18 mouse cellular contexts compared by ENCODE assay signal in genomic region chr6:47494562-47494961, GRCm38 (mm10). TPM values are rescaled to one million over a fixed set of nuclear protein-coding genes. Genes with fewer than 3 reads are reported as not detected.
A peak's percentile ranks its signal among the peaks of the same experiment; 100 is the strongest.
DNase-seq lines count a peak whose midpoint lies in the region; ATAC-seq and TF ChIP-seq lines count a peak whose summit lies in the region.
"Had no signal": no experiment of that assay in that cellular context is flagged by ENCODE, and none has a peak within 500 bp of the region (broad histone marks: within the 10 kb centered on the region; RNA-seq: fewer than 3 reads in every experiment).

No protein-coding gene starts in this region.

- ATAC-seq in intestine, postnatal 0 days, result peak; percentile 95
- peak; percentile 93 for ATAC-seq in stomach, postnatal 0 days (ENCODE audit: low FRiP score, low TSS enrichment)
- ATAC-seq in monocyte, adult 5-6 weeks (replicated peaks; ENCODE audit: insufficient number of reproducible peaks, low FRiP score, low TSS enrichment, poor library complexity, severe bottlenecking), result no peak
- no peak for ATAC-seq in midbrain, postnatal 0 days (ENCODE audit: low FRiP score)
- ATAC-seq: forebrain, embryonic 16.5 days; liver, postnatal 0 days had no signal

- H3K4me2 ChIP-seq in intestine, postnatal 0 days (replicated peaks; ENCODE audit: low read depth), result no peak overlapping the region
- no peak overlapping the region for H3K4me2 ChIP-seq in stomach, postnatal 0 days (replicated peaks; ENCODE audit: low read depth)
- H3K4me2 ChIP-seq in midbrain, postnatal 0 days (ENCODE audit: low read depth, low read length, poor library complexity, severe bottlenecking), result no peak overlapping the region
- H3K4me2 ChIP-seq: embryonic facial prominence, embryonic 13.5 days; heart, embryonic 15.5 days; neural tube, embryonic 12.5 days had no signal

- no peaks in the 10 kb centered on the region for H3K27me3 ChIP-seq in intestine, postnatal 0 days (replicated peaks; ENCODE audit: control insufficient read depth, insufficient read depth, low read length)
- no peaks in the 10 kb centered on the region for H3K27me3 ChIP-seq in stomach, postnatal 0 days (ENCODE audit: control insufficient read depth, insufficient read depth, low read length)
- no peaks in the 10 kb centered on the region for H3K27me3 ChIP-seq in midbrain, postnatal 0 days (ENCODE audit: insufficient read depth, low read length)
- H3K27me3 ChIP-seq: embryonic facial prominence, embryonic 13.5 days; heart, embryonic 15.5 days; neural tube, embryonic 12.5 days had no signal

- WGBS in intestine, postnatal 0 days, result 54% methylated on average over 4 of the region's 4 CpGs
- 59% methylated on average over 4 of the region's 4 CpGs for WGBS in stomach, postnatal 0 days
- 95% methylated on average over 4 of the region's 4 CpGs for whole genome bisulfite sequencing in midbrain, postnatal 0 days

- no peak overlapping the region for H3K9ac ChIP-seq in intestine, postnatal 0 days (ENCODE audit: low read depth, low read length)
- H3K9ac ChIP-seq in stomach, postnatal 0 days (ENCODE audit: low read length), result no peak overlapping the region
- no peak overlapping the region for H3K9ac ChIP-seq in midbrain, postnatal 0 days (replicated peaks; ENCODE audit: low read length, poor library complexity, severe bottlenecking)
- H3K9ac ChIP-seq: embryonic facial prominence, embryonic 13.5 days; heart, embryonic 15.5 days; liver, postnatal 0 days; neural tube, embryonic 12.5 days had no signal

- intact Hi-C loops in left cerebral cortex, adult 2 months (cut with DNase I), result no loop called here

- 0 out of 2 replicates have a peak, but pooled peaks cover 2% of the 10 kb centered on the region for H3K4me1 ChIP-seq in intestine, postnatal 0 days (replicated peaks; ENCODE audit: control insufficient read depth, insufficient read depth, low read length)
- no peaks in the 10 kb centered on the region for H3K4me1 ChIP-seq in stomach, postnatal 0 days (replicated peaks; ENCODE audit: control insufficient read depth, insufficient read depth)
- H3K4me1 ChIP-seq in midbrain, postnatal 0 days (ENCODE audit: insufficient read depth, low read length), result no peaks in the 10 kb centered on the region
- H3K4me1 ChIP-seq: embryonic facial prominence, embryonic 13.5 days; neural tube, embryonic 12.5 days had no signal

- H3K27ac ChIP-seq in intestine, postnatal 0 days (ENCODE audit: low read depth, low read length), result peak overlapping the region; percentile 2
- no peak overlapping the region; the same call in 1 of the 2 replicates for H3K27ac ChIP-seq in stomach, postnatal 0 days (replicated peaks)
- no peak overlapping the region for H3K27ac ChIP-seq in left cerebral cortex, adult 2 months
- no peak overlapping the region for H3K27ac ChIP-seq in midbrain, postnatal 0 days (ENCODE audit: low read depth, low read length)
- H3K27ac ChIP-seq: embryonic facial prominence, embryonic 13.5 days; heart, embryonic 15.5 days; neural tube, embryonic 12.5 days had no signal

- DNase-seq in NIH3T3 (ENCODE audit: low read depth), result peak; percentile 10
- DNase-seq in kidney, postnatal 10 days, result peak; percentile 32
- DNase-seq in stomach, postnatal 0 days (ENCODE audit: low spot score), result peak; percentile 59
- DNase-seq in left cerebral cortex, adult 2 months (ENCODE audit: extremely low spot score in 1 of 2, low spot score in 2 of 2), result no peak
- DNase-seq in midbrain, postnatal 0 days (ENCODE audit: low spot score), result no peak
- DNase-seq: adrenal gland, postnatal 14 days; cerebellum, adult 18-20 months; layer of hippocampus, adult 9-11 months; liver, postnatal 0 days; lung, postnatal 14 days; right cerebral cortex, postnatal 4 days; thymus, postnatal 4 days had no signal

- TF ChIP-seq EP300 in stomach, postnatal 0 days (optimal IDR thresholded peaks at IDR 0.05), result no peak

- H3K36me3 ChIP-seq in intestine, postnatal 0 days (ENCODE audit: control insufficient read depth, insufficient read depth), result no peaks in the 10 kb centered on the region
- H3K36me3 ChIP-seq in stomach, postnatal 0 days (ENCODE audit: control insufficient read depth, insufficient read depth, low read length), result no peaks in the 10 kb centered on the region
- no peaks in the 10 kb centered on the region for H3K36me3 ChIP-seq in midbrain, postnatal 0 days (ENCODE audit: insufficient read depth, low read length)
- H3K36me3 ChIP-seq: heart, embryonic 15.5 days; neural tube, embryonic 12.5 days had no signal

- no peak overlapping the region for H3K4me3 ChIP-seq in intestine, postnatal 0 days (ENCODE audit: low read depth, low read length)
- no peak overlapping the region for H3K4me3 ChIP-seq in stomach, postnatal 0 days (ENCODE audit: low read depth, low read length)
- H3K4me3 ChIP-seq in left cerebral cortex, adult 2 months, result no peak overlapping the region
- H3K4me3 ChIP-seq in midbrain, postnatal 0 days (ENCODE audit: low read depth, low read length), result no peak overlapping the region
- H3K4me3 ChIP-seq: embryonic facial prominence, embryonic 13.5 days; heart, embryonic 15.5 days; neural tube, embryonic 12.5 days had no signal

- no peaks in the 10 kb centered on the region for H3K9me3 ChIP-seq in intestine, postnatal 0 days (ENCODE audit: control insufficient read depth)
- no peaks in the 10 kb centered on the region for H3K9me3 ChIP-seq in stomach, postnatal 0 days (ENCODE audit: control insufficient read depth, low read length)
- no peaks in the 10 kb centered on the region for H3K9me3 ChIP-seq in midbrain, postnatal 0 days (ENCODE audit: low read length)
- H3K9me3 ChIP-seq: embryonic facial prominence, embryonic 13.5 days; heart, embryonic 15.5 days; neural tube, embryonic 12.5 days had no signal

- TF ChIP-seq CTCF in intestine, postnatal 0 days (IDR thresholded peaks at IDR 0.05; ENCODE audit: low read depth), result no peak
- TF ChIP-seq CTCF in stomach, postnatal 0 days (IDR thresholded peaks at IDR 0.05; ENCODE audit: low read depth), result no peak
- TF ChIP-seq CTCF in left cerebral cortex, adult 2 months (IDR thresholded peaks at IDR 0.05), result no peak
- TF ChIP-seq CTCF in midbrain, postnatal 0 days (IDR thresholded peaks at IDR 0.05), result no peak

RNA-seq across cellular contexts. Expression of gene Cul1, which starts 41.4 kb away (rescaled TPM):
- polyA plus RNA-seq in intestine, postnatal 0 days (2015; fragmentation: Nextera tagmentation; extraction: Ambion mirVana), result 65.2 and 66.4 TPM in 2 replicates
- 61.1 and 67.9 TPM in 2 replicates for polyA plus RNA-seq in stomach, postnatal 0 days (2015; fragmentation: Nextera tagmentation; extraction: Ambion mirVana)
- total RNA-seq in monocyte, adult 5-6 weeks (2017), result 149 to 202 TPM (median 175 TPM) in 3 replicates
- 100 to 1,000 TPM; 115 to 124 TPM for total RNA-seq in left cerebral cortex, adult 2 months (2021)
- 110 and 136 TPM in 2 replicates for total RNA-seq in midbrain, postnatal 0 days (2014; rRNA removed)
- 110 and 121 TPM in 2 replicates for polyA plus RNA-seq in midbrain, postnatal 0 days (2015; fragmentation: Nextera tagmentation; extraction: Ambion mirVana)

Comparison
In these comparisons a context has a peak if more than half of its experiments do, and no peak if none do; other contexts are left out.
1. DNase-seq: peak in NIH3T3 (single experiment), kidney, postnatal 10 days (single experiment) and stomach, postnatal 0 days (single experiment); none in left cerebral cortex, adult 2 months (0 of 2) and midbrain, postnatal 0 days (single experiment).
2. ATAC-seq: peak in intestine, postnatal 0 days (single experiment) and stomach, postnatal 0 days (single experiment); none in monocyte, adult 5-6 weeks (single experiment) and midbrain, postnatal 0 days (single experiment).